Mouse (Mus musculus) Patski (cell line): ENCODE data around the gene Cplx3. TPM values are rescaled to one million over a fixed set of nuclear protein-coding genes. Genes with fewer than 3 reads are reported as not detected.

Experiments
- ATAC-seq: fragments of 100-300 bp; one replicate; pipeline ENCODE4 v1.8.0; 2021
- CTCF ChIA-PET: fragments of 350-600 bp; sonication (Branson Sonifier 250); formaldehyde crosslinking; loops from one replicate; lab custom pipeline; 2022; ENCODE audit warnings: inconsistent platforms; lab: Charles Lee
- POLR2A ChIA-PET: fragments of 350-600 bp; sonication (Branson Sonifier 250); formaldehyde crosslinking; loops from one replicate; lab custom pipeline; 2022; ENCODE audit warnings: antibody characterized with exemption, inconsistent platforms; lab: Charles Lee
- DNase-seq: peaks from one replicate; pipeline ENCODE4 v3.0.0-alpha.2; 2011; ENCODE audit warnings: low read depth, low spot score
- H3K27me3 ChIP-seq: fragments of 371-371 bp; one replicate; pipeline ENCODE4 v1.5.1; 2021
- CTCF ChIP-seq: fragments of 100-300 bp; IDR thresholded peaks from one replicate; pipeline ENCODE4 v1.5.1; 2021
- in situ Hi-C: fragments of 300-500 bp; cut with MboI; formaldehyde crosslinking; loops from 3 replicates; pipeline ENCODE4 v1.11.1; 2018; ENCODE audit warnings: low pct_unique_long_range_greater_than_20kb, mixed read lengths
- polyA plus RNA-seq: library from polyadenylated mRNA; unstranded; gene quantifications from one replicate; pipeline ENCODE4 v1.2.3, GENCODE M21; 2021

Gene Cplx3
- polyA plus RNA-seq, 1 experiment from 2014 or later, result 0.72 TPM

DNA sequence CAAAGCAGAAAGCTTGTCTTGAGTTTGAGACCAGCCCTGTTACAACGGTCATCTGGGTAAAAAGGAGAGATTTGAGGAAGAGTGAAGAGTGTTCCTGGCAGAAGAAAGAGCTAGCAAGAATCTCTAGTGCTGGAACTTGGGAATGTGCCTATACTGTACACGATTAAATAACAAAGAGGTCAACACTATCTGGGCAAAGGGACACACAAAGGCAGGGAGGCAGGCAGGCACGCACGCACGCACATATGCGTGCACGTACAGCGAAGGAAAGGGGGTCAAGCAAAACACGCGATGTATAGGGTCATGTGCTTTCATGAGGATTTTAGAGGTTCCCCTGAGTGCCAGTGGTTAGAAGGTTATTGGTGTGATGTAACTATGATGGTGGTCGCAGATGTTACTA is 53.0 kb downstream of the Cplx3 start:
- H3K27me3 ChIP-seq, result no peaks in the 10 kb centered on the region
- in situ Hi-C loops, result no loop called here
- ATAC-seq, result no peak
- TF ChIP-seq CTCF, result no peak
- DNase-seq, result no peak
- ChIA-PET POLR2A (interaction anchor here (1.1 kb wide), 1 partner anchor 14 kb away, joined by 3 read pairs; no protein-coding TSS in a partner anchor), CTCF (interaction anchor here (0.9 kb wide), 1 partner anchor 10 kb away, joined by 3 read pairs; no protein-coding TSS in a partner anchor)

DNA sequence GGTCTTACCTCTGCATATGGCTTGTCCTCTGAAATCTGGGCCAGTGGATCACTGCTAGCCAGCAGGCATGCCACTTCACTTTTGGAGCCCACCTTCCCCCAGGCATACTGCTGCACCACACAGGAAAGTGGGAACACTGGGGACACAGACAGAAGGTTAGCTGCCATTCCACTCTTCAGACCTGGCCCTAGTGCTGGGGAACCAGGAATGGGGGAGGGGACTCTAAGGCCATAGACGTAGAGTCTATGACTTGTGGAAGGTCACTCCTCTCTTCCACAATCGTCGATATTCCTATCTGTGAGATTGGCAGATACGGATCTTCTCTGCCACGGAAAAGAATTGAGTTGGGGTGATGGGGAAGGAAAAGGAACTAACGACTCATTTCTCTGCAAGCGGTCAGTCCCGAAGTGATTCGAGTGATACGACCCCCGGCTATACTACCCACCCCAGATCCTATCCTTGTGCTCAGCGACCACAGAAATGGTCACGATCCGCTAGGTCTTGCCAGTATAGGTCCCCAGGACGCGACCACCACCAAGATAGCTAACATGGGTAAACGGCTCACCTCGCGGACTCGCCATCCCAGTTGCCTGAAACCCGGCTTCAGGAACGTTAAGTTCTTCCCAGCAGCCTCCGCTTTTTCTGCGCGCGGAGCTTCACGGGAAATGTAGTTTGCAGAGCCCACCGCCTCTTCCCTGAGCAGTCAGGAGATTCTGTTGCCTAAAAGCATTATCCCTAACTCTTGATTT is 53.8 kb downstream of the Cplx3 start, which contains the start of gene Mpi:
TSS of gene Mpi (minus strand) at position 625 of the 749 bp plus-strand sequence.
- H3K27me3 ChIP-seq, result no peaks in the 10 kb centered on the region
- POLR2A ChIA-PET, result interaction anchor here (0.7 to 1.1 kb wide), 3 partner anchors 9 to 13 kb away, joined by 3 to 4 read pairs (median 3); no protein-coding TSS in a partner anchor
- TF ChIP-seq CTCF, result no peak
- DNase-seq (no peak), ATAC-seq (no peak)
- in situ Hi-C loops, result no loop called here
- CTCF ChIA-PET, result interaction anchor here (0.9 kb wide), 1 partner anchor 9 kb away, joined by 3 read pairs; no protein-coding TSS in a partner anchor

GRCm38 (mm10) chr9:57550126-57550862 is 55.8 kb downstream of the Cplx3 start:
- in situ Hi-C loops, result no loop called here
- no peak for TF ChIP-seq CTCF
- H3K27me3 ChIP-seq, result no peaks in the 10 kb centered on the region
- no peak for ATAC-seq
- ChIA-PET CTCF (interaction anchor here (1.4 to 1.5 kb wide), 2 partner anchors 9 to 35 kb away, joined by 3 to 5 read pairs; no protein-coding TSS in a partner anchor), POLR2A (interaction anchor here (1.0 kb wide), 1 partner anchor 12 kb away, joined by 4 read pairs; no protein-coding TSS in a partner anchor)
- no peak for DNase-seq

Other genes with a start within 250 kb of the Cplx3 start
- 35.2 TPM for gene Ppcdc, start 166.2 kb downstream of the Cplx3 start, polyA plus RNA-seq
- 73.0 TPM for gene Scamp5, start 138.2 kb downstream of the Cplx3 start, polyA plus RNA-seq
- gene Rpp25, start 102.3 kb downstream of the Cplx3 start, polyA plus RNA-seq, result 0.39 TPM
- 1,082 TPM for gene Cox5a, start 85.0 kb downstream of the Cplx3 start, polyA plus RNA-seq
- 10.2 TPM for gene Fam219b, start 68.8 kb downstream of the Cplx3 start, polyA plus RNA-seq
- 39.1 TPM for gene Mpi, start 53.5 kb downstream of the Cplx3 start, polyA plus RNA-seq
- gene Scamp2, start 45.3 kb downstream of the Cplx3 start, polyA plus RNA-seq, result 60.2 TPM
- gene Ulk3, start 16.8 kb downstream of the Cplx3 start, polyA plus RNA-seq, result 30.7 TPM
- 0.09 TPM for gene Lman1l, start 14.5 kb upstream of the Cplx3 start, polyA plus RNA-seq
- gene Csk, start 47.4 kb upstream of the Cplx3 start, polyA plus RNA-seq, result 117 TPM
- gene Cyp1a2, start 77.4 kb upstream of the Cplx3 start, polyA plus RNA-seq, result not detected
- not detected for gene Cyp1a1, start 81.6 kb upstream of the Cplx3 start, polyA plus RNA-seq
- gene Edc3, start 102.3 kb upstream of the Cplx3 start, polyA plus RNA-seq, result 14.3 TPM
- 75.6 TPM for gene Clk3, start 159.6 kb upstream of the Cplx3 start, polyA plus RNA-seq
- 2.9 TPM for gene Arid3b, start 230.5 kb upstream of the Cplx3 start, polyA plus RNA-seq